Mouse (Mus musculus): ENCODE results near the gene Nmur1. TPM values are rescaled to one million over a fixed set of nuclear protein-coding genes. Genes with fewer than 3 reads are reported as not detected.
A peak's percentile ranks its signal among the peaks of the same experiment; 100 is the strongest.
"Not testable (repeated sequence)": the region's sequence is repeated elsewhere in the genome, so short reads cannot be mapped to it uniquely, and the experiment has no call there.

Nmur1 gene
- not detected in 2 replicates for polyA plus RNA-seq (2014; fragmentation: Nextera tagmentation; extraction: Ambion mirVana)

GRCm38 (mm10) chr1:86426128-86426527 lies at the start of gene Nmur1, which contains the start of gene Tex44:
TSS of gene Nmur1 (minus strand) at chr1:86426228.
TSS of gene Tex44 (plus strand) at chr1:86426329.
- no peak within 1 kb of the TSS for H3K27ac ChIP-seq (ENCODE audit: low read depth)
- H3K4me2 ChIP-seq (ENCODE audit: low read length) = no peak within 1 kb of the TSS
- WGBS = 94% methylated on average over 8 of the region's 8 CpGs
- no peaks in the 10 kb centered on the region for H3K9me3 ChIP-seq (ENCODE audit: control insufficient read depth, low read length)
- H3K27me3 ChIP-seq (replicated peaks; ENCODE audit: control insufficient read depth, insufficient read depth, low read length) = no peaks in the 10 kb centered on the region
- ATAC-seq (replicated peaks; ENCODE audit: low FRiP score, low TSS enrichment, low read depth) = no peak
- no peaks in the 10 kb centered on the region for H3K36me3 ChIP-seq (ENCODE audit: control insufficient read depth, insufficient read depth, low read length)
- no peak within 1 kb of the TSS for H3K9ac ChIP-seq (ENCODE audit: low read length)
- no peak within 1 kb of the TSS for H3K4me3 ChIP-seq (ENCODE audit: low read depth, low read length)
- no peak for DNase-seq (ENCODE audit: low spot score)
- peaks cover 3% of the 10 kb centered on the region; the same call in 1 of the 2 replicates for H3K4me1 ChIP-seq (replicated peaks; ENCODE audit: control insufficient read depth, insufficient read depth, low read length)

- Histone ChIP-seq H3K4me2 (ENCODE audit: low read length) (no peak overlapping the region), H3K9me3 (ENCODE audit: control insufficient read depth, low read length) (no peaks in the 10 kb centered on the region), H3K9ac (ENCODE audit: low read length) (peak overlapping the region; percentile 47; the same call in 1 of the 2 replicates), H3K4me1 (replicated peaks; ENCODE audit: control insufficient read depth, insufficient read depth, low read length) (peaks cover 21% of the 10 kb centered on the region), H3K4me3 (ENCODE audit: low read depth, low read length) (no peak overlapping the region), H3K36me3 (ENCODE audit: control insufficient read depth, insufficient read depth, low read length) (no peaks in the 10 kb centered on the region), H3K27ac (ENCODE audit: low read depth) (peak overlapping the region; percentile 93), H3K27me3 (replicated peaks; ENCODE audit: control insufficient read depth, insufficient read depth, low read length) (no peaks in the 10 kb centered on the region)
- WGBS = 92% methylated on average over 18 of the region's 18 CpGs
- DNase-seq (ENCODE audit: low spot score) (no peak), ATAC-seq (replicated peaks; ENCODE audit: low FRiP score, low TSS enrichment, low read depth) (no peak)
These were observed 47.2 kb upstream of the Nmur1 start for GRCm38 (mm10) chr1:86473109-86473760.

- Histone ChIP-seq H3K27me3 (replicated peaks; ENCODE audit: control insufficient read depth, insufficient read depth, low read length) (no peaks in the 10 kb centered on the region), H3K27ac (ENCODE audit: low read depth) (peak overlapping the region; percentile 93), H3K36me3 (ENCODE audit: control insufficient read depth, insufficient read depth, low read length) (no peaks in the 10 kb centered on the region), H3K9me3 (ENCODE audit: control insufficient read depth, low read length) (no peaks in the 10 kb centered on the region), H3K9ac (ENCODE audit: low read length) (peak overlapping the region; percentile 47), H3K4me1 (replicated peaks; ENCODE audit: control insufficient read depth, insufficient read depth, low read length) (peaks cover 21% of the 10 kb centered on the region), H3K4me3 (ENCODE audit: low read depth, low read length) (peak overlapping the region; percentile 17; the same call in 1 of the 2 replicates), H3K4me2 (ENCODE audit: low read length) (peak overlapping the region; percentile 54)
- DNase-seq (ENCODE audit: low spot score) = peak; percentile 82
- ATAC-seq (replicated peaks; ENCODE audit: low FRiP score, low TSS enrichment, low read depth) = peak; percentile 64
- WGBS = 10% methylated on average over 31 of the region's 31 CpGs
These were observed 46.3 kb upstream of the Nmur1 start for GRCm38 (mm10) chr1:86472197-86472952.

GRCm38 (mm10) chr1:86471504-86471961 lies 45.5 kb upstream of the Nmur1 start:
- not testable (repeated sequence) for H3K27me3 ChIP-seq (replicated peaks; ENCODE audit: control insufficient read depth, insufficient read depth, low read length); H3K9me3 ChIP-seq (ENCODE audit: control insufficient read depth, low read length); ATAC-seq (replicated peaks; ENCODE audit: low FRiP score, low TSS enrichment, low read depth); DNase-seq (ENCODE audit: low spot score); H3K4me3 ChIP-seq (ENCODE audit: low read depth, low read length); H3K9ac ChIP-seq (ENCODE audit: low read length); H3K36me3 ChIP-seq (ENCODE audit: control insufficient read depth, insufficient read depth, low read length)
- peaks cover 21% of the 10 kb centered on the region for H3K4me1 ChIP-seq (replicated peaks; ENCODE audit: control insufficient read depth, insufficient read depth, low read length)
- WGBS = 68% methylated on average over 11 of the region's 11 CpGs
- H3K4me2 ChIP-seq (ENCODE audit: low read length) = peak overlapping the region; percentile 54
- peak overlapping the region; percentile 93 for H3K27ac ChIP-seq (ENCODE audit: low read depth)

GRCm38 (mm10) chr1:86470519-86471181 lies 44.6 kb upstream of the Nmur1 start:
- Histone ChIP-seq H3K4me3 (ENCODE audit: low read depth, low read length) (no peak overlapping the region), H3K4me2 (ENCODE audit: low read length) (peak overlapping the region; percentile 4; the same call in 1 of the 2 replicates), H3K27me3 (replicated peaks; ENCODE audit: control insufficient read depth, insufficient read depth, low read length) (no peaks in the 10 kb centered on the region), H3K27ac (ENCODE audit: low read depth) (peak overlapping the region; percentile 69), H3K36me3 (ENCODE audit: control insufficient read depth, insufficient read depth, low read length) (no peaks in the 10 kb centered on the region), H3K4me1 (replicated peaks; ENCODE audit: control insufficient read depth, insufficient read depth, low read length) (peaks cover 21% of the 10 kb centered on the region), H3K9me3 (ENCODE audit: control insufficient read depth, low read length) (no peaks in the 10 kb centered on the region), H3K9ac (ENCODE audit: low read length) (no peak overlapping the region)
- 69% methylated on average over 12 of the region's 12 CpGs for WGBS
- DNase-seq (ENCODE audit: low spot score) = peak; percentile 69
- peak; percentile 75 for ATAC-seq (replicated peaks; ENCODE audit: low FRiP score, low TSS enrichment, low read depth)

GRCm38 (mm10) chr1:86469876-86470275 lies 43.8 kb upstream of the Nmur1 start:
- Histone ChIP-seq H3K4me3 (ENCODE audit: low read depth, low read length) (no peak overlapping the region), H3K27ac (ENCODE audit: low read depth) (no peak overlapping the region), H3K9ac (ENCODE audit: low read length) (no peak overlapping the region), H3K9me3 (ENCODE audit: control insufficient read depth, low read length) (no peaks in the 10 kb centered on the region), H3K36me3 (ENCODE audit: control insufficient read depth, insufficient read depth, low read length) (no peaks in the 10 kb centered on the region), H3K27me3 (replicated peaks; ENCODE audit: control insufficient read depth, insufficient read depth, low read length) (no peaks in the 10 kb centered on the region), H3K4me1 (replicated peaks; ENCODE audit: control insufficient read depth, insufficient read depth, low read length) (peaks cover 21% of the 10 kb centered on the region), H3K4me2 (ENCODE audit: low read length) (no peak overlapping the region)
- DNase-seq (ENCODE audit: low spot score) (no peak), ATAC-seq (replicated peaks; ENCODE audit: low FRiP score, low TSS enrichment, low read depth) (no peak)
- 87% methylated on average over 4 of the region's 4 CpGs for WGBS

- H3K4me2 ChIP-seq (ENCODE audit: low read length) = no peak overlapping the region
- 86% methylated on average over 8 of the region's 8 CpGs for WGBS
- DNase-seq (ENCODE audit: low spot score) (no peak), ATAC-seq (replicated peaks; ENCODE audit: low FRiP score, low TSS enrichment, low read depth) (no peak)
- H3K27me3 ChIP-seq (replicated peaks; ENCODE audit: control insufficient read depth, insufficient read depth, low read length) = no peaks in the 10 kb centered on the region
- H3K9ac ChIP-seq (ENCODE audit: low read length) = no peak overlapping the region
- H3K36me3 ChIP-seq (ENCODE audit: control insufficient read depth, insufficient read depth, low read length) = no peaks in the 10 kb centered on the region
- no peaks in the 10 kb centered on the region for H3K9me3 ChIP-seq (ENCODE audit: control insufficient read depth, low read length)
- no peak overlapping the region for H3K4me3 ChIP-seq (ENCODE audit: low read depth, low read length)
- peaks cover 15% of the 10 kb centered on the region for H3K4me1 ChIP-seq (replicated peaks; ENCODE audit: control insufficient read depth, insufficient read depth, low read length)
- H3K27ac ChIP-seq (ENCODE audit: low read depth) = no peak overlapping the region
These were observed 41.4 kb upstream of the Nmur1 start for GRCm38 (mm10) chr1:86467416-86467815.

- no peak overlapping the region for H3K9ac ChIP-seq (ENCODE audit: low read length)
- DNase-seq (ENCODE audit: low spot score) = no peak
- H3K4me2 ChIP-seq (ENCODE audit: low read length) = no peak overlapping the region
- no peak for ATAC-seq (replicated peaks; ENCODE audit: low FRiP score, low TSS enrichment, low read depth)
- no peak overlapping the region for H3K4me3 ChIP-seq (ENCODE audit: low read depth, low read length)
- no peaks in the 10 kb centered on the region for H3K27me3 ChIP-seq (replicated peaks; ENCODE audit: control insufficient read depth, insufficient read depth, low read length)
- no peaks in the 10 kb centered on the region for H3K9me3 ChIP-seq (ENCODE audit: control insufficient read depth, low read length)
- 33% methylated on average over 4 of the region's 4 CpGs for WGBS
- peak overlapping the region; percentile 75 for H3K27ac ChIP-seq (ENCODE audit: low read depth)
- no peaks in the 10 kb centered on the region for H3K36me3 ChIP-seq (ENCODE audit: control insufficient read depth, insufficient read depth, low read length)
- H3K4me1 ChIP-seq (replicated peaks; ENCODE audit: control insufficient read depth, insufficient read depth, low read length) = no peaks in the 10 kb centered on the region; the same call in 1 of the 2 replicates
These were observed 38.8 kb upstream of the Nmur1 start for GRCm38 (mm10) chr1:86464875-86465224.
